Mouse (Mus musculus) embryonic facial prominence, embryonic 13.5 days (tissue): ENCODE results near the gene Pax2. TPM values are rescaled to one million over a fixed set of nuclear protein-coding genes. Genes with fewer than 3 reads are reported as not detected.
A peak's percentile ranks its signal among the peaks of the same experiment; 100 is the strongest.

Experiments used
- ATAC-seq: fragments of 200-750 bp; cut with Nextera tagmentation; 2 replicates; pipeline ENCODE4 v1.8.0; 2017; ENCODE audit warnings: low read depth; ENCODE audit not compliant: insufficient number of reproducible peaks, insufficient read depth, low FRiP score, low TSS enrichment
- H3K27ac ChIP-seq: fragments of 300-500 bp; sonication (generic); 2 replicates; pipeline ENCODE4 v1.5.1; 2015; ENCODE audit warnings: moderate library complexity, mild to moderate bottlenecking, inconsistent platforms
- H3K27me3 ChIP-seq: fragments of 300-500 bp; sonication (generic); 2 replicates; pipeline ENCODE4 v1.6.1; 2015; ENCODE audit warnings: mild to moderate bottlenecking, inconsistent platforms
- H3K36me3 ChIP-seq: fragments of 300-500 bp; sonication (generic); 2 replicates; pipeline ENCODE4 v1.6.1; 2015; ENCODE audit warnings: mild to moderate bottlenecking, inconsistent platforms
- H3K4me1 ChIP-seq: fragments of 300-500 bp; sonication (generic); 2 replicates; pipeline ENCODE4 v1.6.1; 2015; ENCODE audit warnings: inconsistent platforms
- H3K4me2 ChIP-seq: fragments of 300-500 bp; sonication (generic); 2 replicates; pipeline ENCODE4 v1.6.1; 2015; ENCODE audit warnings: moderate library complexity, mild to moderate bottlenecking, inconsistent platforms
- H3K4me3 ChIP-seq: fragments of 300-500 bp; sonication (generic); 2 replicates; pipeline ENCODE4 v1.5.1; 2015; ENCODE audit warnings: mild to moderate bottlenecking, inconsistent platforms
- H3K9ac ChIP-seq: fragments of 300-500 bp; sonication (generic); 2 replicates; pipeline ENCODE4 v1.6.1; 2015; ENCODE audit warnings: mild to moderate bottlenecking, inconsistent platforms
- H3K9me3 ChIP-seq: fragments of 300-500 bp; sonication (generic); 2 replicates; pipeline ENCODE4 v1.6.1; 2016; ENCODE audit warnings: inconsistent platforms
- WGBS: fragments of 180-500 bp; shearing (Covaris S2); methylation state at CpG from one replicate; pipeline ENCODE4 v1.1.7; 2015; ENCODE audit warnings: mixed read lengths; 5-methylcytosine and 5-hydroxymethylcytosine counted together
- polyA plus RNA-seq: library from polyadenylated mRNA; unstranded; fragments of >200 nt; fragmentation: Nextera tagmentation; extraction: Ambion mirVana; gene quantifications from 2 replicates; pipeline ENCODE4 v1.2.1, GENCODE M21; 2015

The Pax2 gene
- 0.22 TPM in 1 of 2 replicates, not detected in the other for polyA plus RNA-seq

DNA sequence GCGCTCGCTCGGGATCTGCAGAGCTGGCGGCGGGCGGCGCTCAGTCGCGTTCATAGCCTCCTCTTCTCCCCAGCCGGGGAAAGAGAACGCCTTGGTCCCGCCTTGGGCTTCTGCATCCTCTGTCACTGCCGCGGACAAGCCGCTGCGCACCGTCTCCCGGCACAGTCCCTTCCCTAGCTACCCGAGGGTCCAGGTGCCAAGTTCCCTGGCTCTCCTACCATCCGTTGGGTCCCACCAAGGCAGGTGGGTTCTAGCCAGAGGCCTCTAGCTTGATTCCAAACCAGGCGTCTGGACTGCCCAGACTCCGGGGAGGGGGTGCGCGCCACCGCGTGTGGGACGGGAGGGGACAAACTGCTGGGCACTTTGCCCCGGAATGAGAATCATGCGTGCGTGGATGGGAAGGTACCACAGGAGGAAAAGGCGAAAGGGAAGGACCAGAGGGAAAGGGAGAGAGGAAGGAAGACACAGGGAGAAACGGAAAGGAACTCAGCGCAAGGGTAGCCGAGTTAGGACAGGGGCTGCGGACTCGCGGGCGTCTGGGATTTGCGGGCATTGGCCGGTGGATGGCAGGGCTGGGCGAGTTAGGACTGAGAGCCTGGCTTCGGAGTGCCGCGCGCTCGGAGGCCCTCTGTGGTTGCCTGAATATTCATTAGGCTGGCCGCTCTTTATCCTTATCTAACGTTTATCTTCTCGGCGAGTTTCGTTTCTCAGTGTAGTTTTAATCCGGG, at the start of gene Pax2:
Gene Pax2 (plus strand): TSS at position 353 of the 728 bp plus-strand sequence.
- H3K4me3 ChIP-seq = peak within 1 kb of the TSS; percentile 40
- no peak for ATAC-seq
- H3K4me2 ChIP-seq = peak within 1 kb of the TSS; percentile 64
- H3K36me3 ChIP-seq = no peaks in the 10 kb centered on the region
- peaks cover 19% of the 10 kb centered on the region for H3K4me1 ChIP-seq
- no peaks in the 10 kb centered on the region for H3K9me3 ChIP-seq
- H3K27me3 ChIP-seq = peaks cover 99% of the 10 kb centered on the region
- H3K9ac ChIP-seq = peak within 1 kb of the TSS; percentile 40; the same call in 1 of the 2 replicates
- H3K27ac ChIP-seq = no peak within 1 kb of the TSS
- under 1% methylated on average over 52 of the region's 52 CpGs for WGBS

GRCm38 (mm10) chr19:44708885-44709284, 47.0 kb upstream of the Pax2 start:
- 65% methylated on average over 3 of the region's 3 CpGs for WGBS
- no peak for ATAC-seq
- H3K36me3 ChIP-seq = no peaks in the 10 kb centered on the region

DNA sequence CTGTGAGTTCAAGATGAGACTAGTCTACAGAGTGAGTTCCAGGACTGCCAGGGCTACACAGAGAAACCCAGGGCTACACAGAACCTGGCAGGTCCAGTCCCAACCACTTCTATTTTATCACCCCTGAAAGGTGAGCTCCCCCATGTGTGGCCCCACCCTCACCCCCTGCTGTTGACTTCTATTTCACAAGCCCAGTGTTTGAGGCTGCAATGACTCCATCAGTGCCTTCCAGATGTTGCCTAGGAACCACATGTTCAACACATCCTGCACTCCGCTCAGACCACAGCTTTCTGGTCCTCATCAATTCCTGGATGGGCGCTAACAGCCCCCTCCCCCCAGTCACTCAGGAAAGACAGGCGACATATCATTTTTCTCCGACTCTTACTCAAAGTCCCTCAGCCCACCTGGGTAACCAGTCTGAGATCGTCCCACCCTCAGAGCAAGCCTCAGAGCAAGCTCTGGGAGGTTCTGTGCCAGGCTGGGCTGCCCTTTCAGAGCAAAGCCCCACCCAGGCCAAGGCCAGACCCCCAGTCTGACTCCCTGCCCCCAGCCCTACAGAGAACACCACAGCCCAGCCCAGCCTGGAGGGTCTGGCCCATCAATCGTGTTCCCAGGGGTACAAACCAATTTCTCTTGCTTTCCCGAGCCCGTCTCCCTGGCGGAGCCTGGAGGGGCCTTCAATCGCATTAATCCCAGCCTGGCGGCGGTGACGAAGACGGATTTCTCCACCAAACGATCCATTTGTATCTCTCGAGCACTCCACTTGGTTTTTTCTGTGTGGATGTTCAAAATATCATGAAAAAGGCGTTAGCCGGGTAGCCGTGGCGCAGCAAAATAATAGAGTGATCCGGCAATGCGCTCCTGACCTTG, 38.9 kb upstream of the Pax2 start:
- Histone ChIP-seq H3K27me3 (peaks cover 60% of the 10 kb centered on the region), H3K9me3 (peaks cover 6% of the 10 kb centered on the region; the same call in 1 of the 2 replicates), H3K27ac (no peak overlapping the region), H3K36me3 (no peaks in the 10 kb centered on the region), H3K4me3 (no peak overlapping the region), H3K4me2 (no peak overlapping the region), H3K9ac (no peak overlapping the region), H3K4me1 (peaks cover 18% of the 10 kb centered on the region)
- WGBS = 68% methylated on average over 22 of the region's 22 CpGs
- no peak for ATAC-seq

More at GRCm38 (mm10) chr19:44708885-44709284, 47.0 kb upstream of the Pax2 start:
- Histone ChIP-seq H3K9me3 (peaks cover 5% of the 10 kb centered on the region; the same call in 1 of the 2 replicates), H3K4me1 (no peaks in the 10 kb centered on the region), H3K27me3 (peaks cover 32% of the 10 kb centered on the region), H3K27ac (no peak overlapping the region), H3K9ac (no peak overlapping the region), H3K4me2 (no peak overlapping the region), H3K4me3 (no peak overlapping the region)

DNA sequence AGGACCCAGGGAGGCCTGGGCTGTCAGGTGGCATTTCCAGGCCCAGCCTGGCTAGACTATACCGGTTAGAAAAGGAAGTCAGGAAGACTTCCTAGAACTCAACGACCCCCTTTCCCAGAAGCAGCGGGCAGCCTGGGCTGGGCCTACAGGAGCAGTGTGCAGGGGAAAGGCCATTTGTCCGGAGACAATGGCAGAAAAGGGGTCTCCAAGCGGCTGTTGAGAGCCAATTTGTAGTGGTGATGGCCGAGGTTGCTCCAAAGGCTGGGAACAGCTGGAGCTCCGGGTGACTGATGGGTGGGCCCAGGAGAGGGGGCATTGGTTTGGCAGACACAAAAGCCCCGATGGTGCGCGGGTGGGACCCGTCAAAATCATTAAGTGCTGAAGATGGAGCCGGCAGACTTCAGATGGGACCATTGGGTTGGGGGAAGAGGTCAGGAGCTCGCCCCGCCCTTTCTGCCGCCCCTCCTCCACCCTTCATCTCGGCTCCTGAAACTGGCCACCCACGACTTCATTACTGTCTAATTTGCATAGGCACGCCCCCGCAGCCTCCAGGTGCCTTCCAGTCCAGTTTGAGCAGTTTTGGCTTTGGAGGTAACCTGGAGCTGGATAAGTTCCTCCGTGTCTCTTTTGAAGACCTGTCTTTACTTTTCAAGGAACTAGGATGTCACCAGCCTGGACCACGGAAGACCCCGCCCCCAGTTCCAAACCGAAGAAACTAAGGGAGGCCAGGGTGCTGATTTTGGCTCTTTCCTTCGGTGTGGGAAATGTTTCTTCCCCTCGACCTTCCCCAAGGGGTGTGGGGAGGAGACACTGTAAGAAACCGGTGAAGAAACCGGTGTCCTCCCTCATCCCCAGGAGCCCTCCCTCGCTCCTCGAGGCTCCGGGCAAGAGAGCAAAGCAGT, 36.3 kb upstream of the Pax2 start:
- WGBS = 3% methylated on average over 30 of the region's 30 CpGs
- peak overlapping the region; percentile 91 for H3K4me2 ChIP-seq
- ATAC-seq = no peak
- H3K27ac ChIP-seq = no peak overlapping the region
- H3K4me1 ChIP-seq = peaks cover 32% of the 10 kb centered on the region
- peak overlapping the region; percentile 68 for H3K9ac ChIP-seq
- peak overlapping the region; percentile 46 for H3K4me3 ChIP-seq
- H3K27me3 ChIP-seq = peaks cover 78% of the 10 kb centered on the region
- H3K36me3 ChIP-seq = no peaks in the 10 kb centered on the region
- no peaks in the 10 kb centered on the region for H3K9me3 ChIP-seq

DNA sequence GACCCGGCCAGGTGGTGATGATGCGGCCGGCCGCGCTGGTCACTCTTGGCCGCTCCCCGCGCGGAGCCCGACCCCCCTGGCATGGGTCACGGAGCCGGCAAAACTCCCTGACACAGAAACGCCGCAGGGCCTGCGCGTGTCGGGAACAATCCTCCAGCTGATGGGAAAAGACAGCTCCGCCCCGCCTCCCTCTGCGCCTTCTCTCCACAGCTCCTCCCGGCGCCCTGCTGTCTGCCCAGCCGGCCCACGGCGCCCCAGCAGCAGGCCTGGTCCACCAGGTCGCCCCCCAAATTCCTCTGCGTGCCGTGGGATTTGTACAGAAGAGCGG, 35.7 kb upstream of the Pax2 start:
- Histone ChIP-seq H3K27ac (no peak overlapping the region), H3K9ac (peak overlapping the region; percentile 68), H3K27me3 (peaks cover 84% of the 10 kb centered on the region), H3K4me1 (peaks cover 34% of the 10 kb centered on the region), H3K4me2 (peak overlapping the region; percentile 91), H3K4me3 (peak overlapping the region; percentile 46), H3K9me3 (no peaks in the 10 kb centered on the region), H3K36me3 (no peaks in the 10 kb centered on the region)
- ATAC-seq = no peak
- WGBS = 1% methylated on average over 29 of the region's 29 CpGs

DNA sequence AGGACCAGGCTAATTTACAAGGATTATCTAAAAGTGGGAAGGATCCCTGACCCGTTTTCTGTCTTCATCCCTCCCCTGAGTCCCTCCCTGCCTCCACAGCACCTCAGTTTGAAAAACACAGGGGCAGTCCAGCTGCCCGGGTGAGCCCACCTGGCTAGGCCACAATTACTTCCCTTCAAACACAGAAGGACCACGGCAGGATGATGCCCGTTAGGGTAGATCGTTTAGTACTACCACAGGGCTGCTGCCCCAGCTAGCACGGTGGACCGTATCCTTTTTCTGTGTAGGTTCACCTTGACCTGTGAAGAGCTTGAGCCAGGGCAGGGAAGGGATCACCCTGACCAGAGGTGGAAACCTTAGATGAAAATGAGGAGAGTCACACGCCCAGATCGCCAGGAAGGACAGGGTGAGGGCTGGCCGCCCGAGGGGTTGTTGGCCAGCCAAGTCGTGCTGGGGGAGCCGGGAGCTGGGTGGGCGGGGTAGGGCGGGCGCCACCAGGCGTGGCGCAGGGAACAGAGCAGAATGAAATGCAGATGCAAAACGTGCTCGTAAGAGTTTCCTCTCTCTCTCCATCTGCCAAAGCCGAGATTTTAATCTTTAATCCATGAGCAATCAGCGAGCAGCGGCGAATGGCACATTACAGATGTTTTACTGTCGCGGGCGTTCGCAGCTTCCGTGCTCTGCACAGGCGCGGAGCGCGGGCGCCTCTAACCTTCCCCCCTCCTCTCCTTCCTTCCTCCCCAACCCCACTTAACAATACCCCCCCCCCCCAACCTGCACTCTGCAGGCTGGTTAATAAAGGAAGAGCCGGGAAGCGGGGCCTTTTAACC, 32.0 kb upstream of the Pax2 start:
- peak overlapping the region; percentile 31 for H3K4me3 ChIP-seq
- H3K4me2 ChIP-seq = peak overlapping the region; percentile 59
- H3K27ac ChIP-seq = no peak overlapping the region
- H3K4me1 ChIP-seq = peaks cover 34% of the 10 kb centered on the region
- no peak for ATAC-seq
- H3K9me3 ChIP-seq = no peaks in the 10 kb centered on the region
- H3K36me3 ChIP-seq = no peaks in the 10 kb centered on the region
- peak overlapping the region; percentile 21; the same call in 1 of the 2 replicates for H3K9ac ChIP-seq
- under 1% methylated on average over 36 of the region's 36 CpGs for WGBS
- H3K27me3 ChIP-seq = peaks cover 91% of the 10 kb centered on the region

DNA sequence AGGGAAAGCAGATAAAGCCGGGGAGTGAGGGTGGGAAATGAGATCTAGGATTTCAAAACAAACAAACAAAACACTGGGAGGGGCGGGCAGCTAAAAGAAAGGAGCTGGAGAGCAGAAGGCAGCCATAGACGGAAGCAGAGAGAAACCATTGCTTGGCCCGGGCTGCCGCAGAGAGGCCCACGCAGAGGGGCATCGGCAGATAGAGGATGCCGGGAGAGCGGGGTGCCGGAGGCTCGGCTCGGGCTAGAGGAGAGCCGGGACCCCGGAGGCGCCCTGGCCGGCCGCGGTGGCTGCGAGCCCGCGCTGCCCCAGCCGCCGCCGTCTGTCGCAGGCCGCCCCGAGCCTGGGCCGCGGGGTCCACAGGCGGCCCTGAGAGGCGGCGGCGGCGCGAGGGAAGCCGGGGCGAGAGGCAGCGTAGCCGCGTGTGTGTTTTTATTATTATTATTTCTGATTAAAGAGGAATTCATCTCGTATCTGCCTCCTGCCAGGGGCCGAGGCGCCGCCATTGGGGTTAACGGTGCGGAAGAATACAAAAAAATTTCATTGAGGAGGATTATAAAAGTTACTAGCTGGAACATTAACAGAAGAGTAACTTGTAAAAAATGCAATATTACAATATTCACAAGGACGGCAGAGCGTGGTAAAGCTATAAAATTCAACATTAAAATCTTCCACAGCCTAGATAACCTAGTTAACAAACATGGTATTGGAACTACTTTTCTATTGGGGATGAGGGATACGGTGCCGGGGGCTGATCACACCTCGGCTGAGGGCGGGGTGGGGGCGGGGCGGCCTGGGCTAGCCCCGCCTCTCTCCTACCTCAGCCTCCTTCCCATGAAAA, 29.7 kb upstream of the Pax2 start:
- Histone ChIP-seq H3K4me2 (peak overlapping the region; percentile 76), H3K9ac (peak overlapping the region; percentile 82), H3K27ac (0 out of 2 replicates have a peak overlapping the region, but pooled peaks have one; percentile 7), H3K4me3 (peak overlapping the region; percentile 54), H3K27me3 (peaks cover 87% of the 10 kb centered on the region), H3K4me1 (peaks cover 16% of the 10 kb centered on the region), H3K36me3 (no peaks in the 10 kb centered on the region), H3K9me3 (no peaks in the 10 kb centered on the region)
- WGBS = under 1% methylated on average over 54 of the region's 55 CpGs
- ATAC-seq = no peak

GRCm38 (mm10) chr19:44734116-44734515, 21.7 kb upstream of the Pax2 start:
- Histone ChIP-seq H3K36me3 (no peaks in the 10 kb centered on the region), H3K4me3 (0 out of 2 replicates have a peak overlapping the region, but pooled peaks have one; percentile 15), H3K4me2 (no peak overlapping the region; the same call in 1 of the 2 replicates), H3K9me3 (no peaks in the 10 kb centered on the region), H3K27ac (no peak overlapping the region), H3K9ac (no peak overlapping the region), H3K27me3 (peaks cover 96% of the 10 kb centered on the region), H3K4me1 (peaks cover 6% of the 10 kb centered on the region; the same call in 1 of the 2 replicates)
- WGBS = 2% methylated on average over 21 of the region's 21 CpGs
- ATAC-seq = no peak

DNA sequence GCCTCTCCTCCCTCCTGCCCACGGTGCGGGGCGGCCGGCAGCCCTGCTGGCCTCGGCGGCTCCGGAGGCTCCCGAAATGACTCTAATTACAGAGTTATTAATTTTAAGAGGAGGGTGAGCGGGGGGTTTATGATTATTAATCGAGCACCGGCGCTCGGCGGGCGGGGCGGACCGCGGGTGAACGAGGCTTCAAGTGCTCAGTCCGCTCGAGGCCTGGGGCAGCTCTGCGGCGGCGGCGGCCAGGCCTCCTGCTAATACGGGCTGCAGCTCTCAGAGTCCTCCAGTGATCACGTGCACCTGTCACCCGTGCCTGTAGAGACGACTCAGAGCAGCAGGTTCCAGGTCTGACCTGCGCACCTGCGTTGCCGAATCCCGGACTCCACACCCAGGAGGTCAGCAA, 21.2 kb upstream of the Pax2 start:
- peak overlapping the region; percentile 15 for H3K4me3 ChIP-seq

More for the DNA sequence above, 21.2 kb upstream of the Pax2 start:
- H3K9ac ChIP-seq = no peak overlapping the region
- H3K4me1 ChIP-seq = peaks cover 6% of the 10 kb centered on the region; the same call in 1 of the 2 replicates
- WGBS = 1% methylated on average over 33 of the region's 33 CpGs
- H3K36me3 ChIP-seq = no peaks in the 10 kb centered on the region
- H3K27ac ChIP-seq = no peak overlapping the region
- peak overlapping the region; percentile 22; the same call in 1 of the 2 replicates for H3K4me2 ChIP-seq
- peaks cover 97% of the 10 kb centered on the region for H3K27me3 ChIP-seq
- H3K9me3 ChIP-seq = 0 out of 2 replicates have a peak, but pooled peaks cover 2% of the 10 kb centered on the region
- ATAC-seq = no peak
